13 mouse cellular contexts compared by ENCODE assay signal in genomic region chr11:57952619-57953018, GRCm38 (mm10). TPM values are rescaled to one million over a fixed set of nuclear protein-coding genes. Genes with fewer than 3 reads are reported as not detected.
DNase-seq lines count a peak whose midpoint lies in the region; ATAC-seq and TF ChIP-seq lines count a peak whose summit lies in the region.
"Had no signal": no experiment of that assay in that cellular context is flagged by ENCODE, and none has a peak within 500 bp of the region (broad histone marks: within the 10 kb centered on the region; RNA-seq: fewer than 3 reads in every experiment).

No protein-coding gene starts in this region.

- no peak for TF ChIP-seq POLR2A in spleen, adult 2 months (IDR thresholded peaks at IDR 0.05; ENCODE audit: low read depth, low read length)

- TF ChIP-seq CTCF in spleen, adult 2 months (IDR thresholded peaks at IDR 0.05; ENCODE audit: extremely low read depth, insufficient read depth, insufficient read length, insufficient replicate concordance), result no peak

- peaks cover 13% of the 10 kb centered on the region for H3K4me1 ChIP-seq in spleen, adult 2 months (ENCODE audit: control insufficient read depth, insufficient read depth, insufficient read length)
- H3K4me1 ChIP-seq in liver, embryonic 12.5 days, result peaks cover 84% of the 10 kb centered on the region
- H3K4me1 ChIP-seq in stomach, embryonic 14.5 days (ENCODE audit: control insufficient read depth, insufficient read depth, low read length), result 0 out of 2 replicates have a peak, but pooled peaks cover 3% of the 10 kb centered on the region
- no peaks in the 10 kb centered on the region for H3K4me1 ChIP-seq in kidney, embryonic 16.5 days (ENCODE audit: insufficient read depth, low read length)
- H3K4me1 ChIP-seq: forebrain, embryonic 15.5 days had no signal

- no peaks in the 10 kb centered on the region for H3K27me3 ChIP-seq in spleen, adult 2 months (ENCODE audit: control insufficient read depth, insufficient read depth, low read length)
- H3K27me3 ChIP-seq in liver, embryonic 12.5 days (replicated peaks), result no peaks in the 10 kb centered on the region
- H3K27me3 ChIP-seq in stomach, embryonic 14.5 days (ENCODE audit: control insufficient read depth, insufficient read depth, low read length), result no peaks in the 10 kb centered on the region
- H3K27me3 ChIP-seq in kidney, embryonic 16.5 days (ENCODE audit: insufficient read depth, low read length), result no peaks in the 10 kb centered on the region
- H3K27me3 ChIP-seq: forebrain, embryonic 15.5 days had no signal

- peak overlapping the region; percentile 66 for H3K9ac ChIP-seq in liver, embryonic 12.5 days
- H3K9ac ChIP-seq in stomach, embryonic 14.5 days (replicated peaks; ENCODE audit: low read depth, low read length), result no peak overlapping the region
- H3K9ac ChIP-seq in kidney, embryonic 16.5 days (replicated peaks; ENCODE audit: low read length), result no peak overlapping the region
- H3K9ac ChIP-seq: forebrain, embryonic 15.5 days had no signal

- WGBS in spleen, adult 2 months, result 35% methylated on average over 3 of the region's 3 CpGs
- WGBS in liver, embryonic 12.5 days (ENCODE audit: insufficient replicate concordance), result 23% methylated on average over 3 of the region's 3 CpGs
- 79% methylated on average over 3 of the region's 3 CpGs for WGBS in stomach, embryonic 14.5 days
- WGBS in kidney, embryonic 16.5 days, result 70% methylated on average over 3 of the region's 3 CpGs

- no peak overlapping the region for H3K4me3 ChIP-seq in spleen, adult 2 months (ENCODE audit: extremely low read depth, insufficient read depth, insufficient read length)
- no peak overlapping the region for H3K4me3 ChIP-seq in liver, embryonic 12.5 days
- H3K4me3 ChIP-seq in stomach, embryonic 14.5 days (ENCODE audit: low read depth, low read length), result no peak overlapping the region
- H3K4me3 ChIP-seq in kidney, embryonic 16.5 days (ENCODE audit: low read length), result no peak overlapping the region
- H3K4me3 ChIP-seq: forebrain, embryonic 15.5 days had no signal

- peak; percentile 17 to 44 for DNase-seq in spleen, adult 2 months (ENCODE audit: low read depth in 1 of 2, low spot score in 2 of 2)
- no peak for DNase-seq in spleen, postnatal 4 days (ENCODE audit: low spot score in 2 of 2)
- DNase-seq in T-cell, adult 2 months (ENCODE audit: low spot score), result peak; percentile 68
- no peak for DNase-seq in right cerebral cortex, postnatal 14 days
- DNase-seq: adrenal gland, adult 2 months; cerebellum, adult 9-11 months; lung, adult 2 months had no signal

- no peaks in the 10 kb centered on the region for H3K36me3 ChIP-seq in spleen, adult 2 months (ENCODE audit: control insufficient read depth, insufficient read depth, low read length)
- no peaks in the 10 kb centered on the region for H3K36me3 ChIP-seq in liver, embryonic 12.5 days
- H3K36me3 ChIP-seq in stomach, embryonic 14.5 days (ENCODE audit: control insufficient read depth, insufficient read depth, low read length), result no peaks in the 10 kb centered on the region
- no peaks in the 10 kb centered on the region for H3K36me3 ChIP-seq in kidney, embryonic 16.5 days (ENCODE audit: insufficient read depth, low read length)
- H3K36me3 ChIP-seq: forebrain, embryonic 15.5 days had no signal

- H3K27ac ChIP-seq in spleen, adult 2 months (ENCODE audit: insufficient read depth, low read length), result peak overlapping the region; percentile 61
- H3K27ac ChIP-seq in liver, embryonic 12.5 days, result peak overlapping the region; percentile 99
- H3K27ac ChIP-seq in stomach, embryonic 14.5 days (ENCODE audit: low read length), result no peak overlapping the region
- H3K27ac ChIP-seq in kidney, embryonic 16.5 days (ENCODE audit: low read length), result no peak overlapping the region
- H3K27ac ChIP-seq: forebrain, embryonic 15.5 days had no signal

- peak overlapping the region; percentile 59 for H3K4me2 ChIP-seq in liver, embryonic 12.5 days
- H3K4me2 ChIP-seq in stomach, embryonic 14.5 days (replicated peaks; ENCODE audit: low read depth, low read length), result no peak overlapping the region
- H3K4me2 ChIP-seq in kidney, embryonic 16.5 days (replicated peaks; ENCODE audit: low read depth, low read length), result no peak overlapping the region
- H3K4me2 ChIP-seq: forebrain, embryonic 15.5 days; midbrain, embryonic 11.5 days had no signal

- no peaks in the 10 kb centered on the region for H3K9me3 ChIP-seq in liver, embryonic 12.5 days (replicated peaks)
- no peaks in the 10 kb centered on the region for H3K9me3 ChIP-seq in stomach, embryonic 14.5 days (ENCODE audit: control insufficient read depth, low read depth, low read length)
- no peaks in the 10 kb centered on the region for H3K9me3 ChIP-seq in kidney, embryonic 16.5 days (ENCODE audit: low read length)
- H3K9me3 ChIP-seq: forebrain, embryonic 15.5 days had no signal

- ATAC-seq in liver, embryonic 12.5 days, result peak; percentile 82
- peak; percentile 59; the same call in 1 of the 2 replicates for ATAC-seq in stomach, embryonic 14.5 days (ENCODE audit: insufficient number of reproducible peaks, insufficient read depth, low FRiP score, low read depth)
- ATAC-seq in kidney, embryonic 16.5 days (ENCODE audit: low FRiP score, low TSS enrichment), result no peak
- ATAC-seq in cerebellum, adult (ENCODE audit: insufficient number of reproducible peaks, low FRiP score, low TSS enrichment), result no peak
- ATAC-seq: forebrain, embryonic 15.5 days had no signal

RNA-seq across cellular contexts. Expression of gene Larp1, which starts 56.2 kb away (rescaled TPM):
- 26.3 and 31.5 TPM in 2 replicates for polyA plus RNA-seq in spleen, adult 2 months (2012; rRNA removed)
- polyA plus RNA-seq in liver, embryonic 12.5 days (2016; fragmentation: Nextera tagmentation; extraction: Ambion mirVana), result 41.6 and 42.4 TPM in 2 replicates
- 23.9 and 24.1 TPM in 2 replicates for polyA plus RNA-seq in stomach, embryonic 14.5 days (2014; fragmentation: Nextera tagmentation; extraction: Ambion mirVana)
- 18.3 and 19.1 TPM in 2 replicates for polyA plus RNA-seq in kidney, embryonic 16.5 days (2015; fragmentation: Nextera tagmentation; extraction: Ambion mirVana)

Comparison
In these comparisons a context has a peak if more than half of its experiments do, and no peak if none do; other contexts are left out.
1. DNase-seq: peak in spleen, adult 2 months (2 of 2) and T-cell, adult 2 months (single experiment); none in spleen, postnatal 4 days (0 of 2) and right cerebral cortex, postnatal 14 days (single experiment).
2. H3K27ac ChIP-seq: peak in spleen, adult 2 months (single experiment) and liver, embryonic 12.5 days (single experiment); none in stomach, embryonic 14.5 days (single experiment) and kidney, embryonic 16.5 days (single experiment).
3. ATAC-seq: peak in liver, embryonic 12.5 days (single experiment) and stomach, embryonic 14.5 days (single experiment); none in kidney, embryonic 16.5 days (single experiment) and cerebellum, adult (single experiment).